Mouse (Mus musculus) small intestine, adult 2 months (tissue): ENCODE data around the gene Scn2a. TPM values are rescaled to one million over a fixed set of nuclear protein-coding genes. Genes with fewer than 3 reads are reported as not detected.

Source experiments
- H3K27ac ChIP-seq: fragments of 200-500 bp; 2 replicates; pipeline ENCODE4 v1.5.1; 2012; ENCODE audit warnings: low read depth, low read length, control low read depth, inconsistent platforms; ENCODE audit not compliant: insufficient read depth
- H3K27me3 ChIP-seq: fragments of 200-500 bp; 2 replicates; pipeline ENCODE4 v1.6.1; 2012; ENCODE audit warnings: mild to moderate bottlenecking, moderate library complexity, low read length, inconsistent platforms; ENCODE audit not compliant: control insufficient read depth, insufficient read depth
- H3K36me3 ChIP-seq: fragments of 200-500 bp; 2 replicates; pipeline ENCODE4 v1.6.1; 2012; ENCODE audit warnings: mild to moderate bottlenecking, low read length, control low read depth, inconsistent platforms; ENCODE audit not compliant: control insufficient read depth, insufficient read depth
- H3K4me1 ChIP-seq: fragments of 200-500 bp; 2 replicates; pipeline ENCODE4 v1.6.1; 2012; ENCODE audit warnings: low read length, inconsistent platforms, mixed read lengths; ENCODE audit not compliant: control insufficient read depth, insufficient read depth, insufficient read length
- H3K4me3 ChIP-seq: fragments of 200-500 bp; 2 replicates; pipeline ENCODE4 v1.5.1; 2012; ENCODE audit warnings: low read depth, mild to moderate bottlenecking, control low read depth, inconsistent platforms, low read length, moderate library complexity
- CTCF ChIP-seq: fragments of 200-500 bp; IDR thresholded peaks from 2 replicates; pipeline ENCODE4 v1.5.1; 2012; ENCODE audit warnings: low read depth, mild to moderate bottlenecking, control low read depth, inconsistent platforms, low read length, moderate library complexity, mixed read lengths; ENCODE audit not compliant: insufficient replicate concordance, insufficient read length; ENCODE audit errors: extremely low read depth
- POLR2A ChIP-seq: fragments of 200-500 bp; IDR thresholded peaks from 2 replicates; pipeline ENCODE4 v1.6.1; 2012; ENCODE audit warnings: low read depth, mild to moderate bottlenecking, control low read depth, inconsistent platforms, low read length, moderate library complexity
- WGBS: fragments of 180-500 bp; shearing (Covaris S2); methylation state at CpG from one replicate; pipeline ENCODE4 v1.1.7; 2018; 5-methylcytosine and 5-hydroxymethylcytosine counted together
- polyA plus RNA-seq: library from polyadenylated mRNA; depleted of rRNA; stranded (reverse); fragments of >200 nt; gene quantifications from 2 replicates; pipeline ENCODE4 v1.2.3, GENCODE M21; 2012

The Scn2a gene
- polyA plus RNA-seq, 1 experiment = 0.04 TPM

DNA sequence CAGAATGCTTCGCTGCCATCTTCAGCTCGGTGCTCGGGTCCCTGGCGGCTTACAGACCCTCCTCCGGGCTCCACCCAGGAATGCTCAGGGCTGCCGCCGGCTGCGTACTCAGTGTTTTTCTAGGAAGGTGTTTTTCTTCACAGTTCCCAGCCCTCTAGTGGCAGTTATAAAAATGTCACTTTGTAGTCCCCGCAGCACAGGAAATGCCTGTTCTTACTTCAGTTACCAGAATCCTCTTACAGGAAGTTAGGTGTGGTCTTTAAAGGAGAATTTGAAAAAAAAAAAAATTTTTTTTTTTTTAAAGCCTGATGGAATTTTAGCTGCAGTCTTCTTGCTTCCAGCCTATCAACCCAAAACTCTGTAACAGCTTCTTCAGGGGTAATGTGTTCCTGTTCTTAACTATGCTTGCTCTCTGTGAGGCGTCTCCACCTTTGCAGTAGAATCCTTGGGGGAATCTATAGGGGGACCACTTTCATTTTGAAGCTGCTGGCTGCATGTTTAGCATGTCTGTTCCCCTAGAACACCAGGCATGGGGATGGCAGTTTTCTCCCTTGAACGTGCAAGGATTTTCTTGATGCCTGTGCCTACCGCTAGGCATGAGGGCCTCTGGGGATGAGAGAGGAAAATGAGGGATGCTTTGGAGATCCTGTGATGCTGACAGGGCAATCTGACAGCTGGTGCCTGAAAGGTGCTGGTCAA is 48.0 kb downstream of the Scn2a start:
- H3K27ac ChIP-seq = no peak overlapping the region
- H3K4me1 ChIP-seq = no peaks in the 10 kb centered on the region
- TF ChIP-seq POLR2A (no peak), CTCF (peak; percentile 27; the same call in 1 of the 2 replicates)
- H3K36me3 ChIP-seq = no peaks in the 10 kb centered on the region
- no peaks in the 10 kb centered on the region for H3K27me3 ChIP-seq
- H3K4me3 ChIP-seq = no peak overlapping the region
- 22% methylated on average over 12 of the region's 12 CpGs for WGBS

DNA sequence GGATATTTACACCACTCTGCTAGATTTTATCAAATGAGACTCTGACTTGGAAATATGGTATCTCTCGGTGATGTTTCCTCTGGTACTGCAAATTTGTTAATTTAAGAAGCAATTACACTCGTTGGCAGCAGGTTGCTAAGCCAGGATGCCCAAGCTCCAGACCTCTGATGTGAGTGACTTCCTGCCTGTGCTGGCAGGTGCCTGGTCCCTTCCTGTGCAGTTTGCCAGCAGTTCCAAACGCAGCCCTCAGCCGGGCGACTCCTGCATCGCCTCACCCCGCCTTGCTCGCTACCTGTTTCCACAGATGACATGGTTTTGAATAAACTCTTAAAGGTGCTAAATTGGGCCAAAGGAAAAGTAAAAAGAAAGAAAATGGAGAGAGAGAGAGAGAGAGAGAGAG is 49.0 kb downstream of the Scn2a start:
- WGBS = 73% methylated on average over 8 of the region's 8 CpGs
- H3K4me3 ChIP-seq = no peak overlapping the region
- H3K27me3 ChIP-seq = no peaks in the 10 kb centered on the region
- H3K4me1 ChIP-seq = no peaks in the 10 kb centered on the region
- no peak overlapping the region for H3K27ac ChIP-seq
- H3K36me3 ChIP-seq = no peaks in the 10 kb centered on the region
- TF ChIP-seq CTCF (no peak), POLR2A (no peak)

DNA sequence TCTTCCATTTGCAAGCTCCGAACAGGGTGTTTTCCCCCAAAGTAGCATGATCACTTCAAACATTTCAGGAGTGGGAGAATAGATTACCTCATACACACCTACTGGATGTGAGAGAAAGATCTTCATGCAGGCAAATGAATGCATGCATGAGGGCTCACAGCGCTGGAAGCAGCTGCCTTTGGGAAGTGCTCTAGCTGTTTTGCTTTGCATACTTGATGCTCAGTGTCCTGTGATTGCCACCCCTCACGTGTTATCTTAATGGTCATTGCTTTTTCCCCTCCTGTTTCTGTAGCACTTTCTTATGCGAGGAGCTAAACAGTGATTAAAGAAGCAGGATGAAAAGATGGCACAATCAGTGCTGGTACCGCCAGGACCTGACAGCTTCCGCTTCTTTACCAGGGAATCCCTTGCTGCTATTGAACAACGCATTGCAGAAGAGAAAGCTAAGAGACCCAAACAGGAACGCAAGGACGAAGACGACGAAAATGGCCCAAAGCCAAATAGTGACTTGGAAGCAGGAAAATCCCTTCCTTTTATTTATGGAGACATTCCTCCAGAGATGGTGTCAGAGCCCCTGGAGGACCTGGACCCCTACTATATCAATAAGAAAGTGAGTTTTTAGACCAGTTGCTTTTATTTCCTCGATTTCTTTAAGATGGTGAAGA is 49.7 kb downstream of the Scn2a start:
- Histone ChIP-seq H3K27me3 (no peaks in the 10 kb centered on the region), H3K4me3 (no peak overlapping the region), H3K4me1 (no peaks in the 10 kb centered on the region), H3K36me3 (no peaks in the 10 kb centered on the region), H3K27ac (no peak overlapping the region)
- 66% methylated on average over 12 of the region's 12 CpGs for WGBS
- TF ChIP-seq POLR2A (no peak), CTCF (no peak)

DNA sequence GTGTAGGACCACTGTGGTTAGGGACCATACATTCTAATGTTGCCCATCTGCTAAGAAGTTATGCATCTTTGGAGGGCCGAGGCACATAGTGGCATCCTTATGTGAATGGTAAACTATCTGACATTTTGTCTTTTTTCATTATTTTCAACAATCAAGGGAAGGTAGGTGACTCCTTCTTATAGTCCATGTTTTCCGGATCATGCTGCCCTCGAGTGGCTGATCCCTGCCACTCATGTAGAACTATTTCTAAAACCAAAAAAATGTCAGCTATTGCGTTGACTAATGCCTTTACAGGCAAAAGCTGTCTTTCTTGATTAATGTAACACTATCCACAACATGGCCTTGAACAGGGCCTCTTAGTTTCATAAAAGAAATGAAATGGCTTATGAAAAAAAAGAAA is 59.0 kb downstream of the Scn2a start:
- TF ChIP-seq CTCF = no peak
- no peak for TF ChIP-seq POLR2A
- H3K27ac ChIP-seq = no peak overlapping the region
- no peak overlapping the region for H3K4me3 ChIP-seq
- no peaks in the 10 kb centered on the region for H3K4me1 ChIP-seq
- H3K27me3 ChIP-seq = no peaks in the 10 kb centered on the region
- H3K36me3 ChIP-seq = no peaks in the 10 kb centered on the region
- WGBS = 78% methylated on average over 4 of the region's 4 CpGs

DNA sequence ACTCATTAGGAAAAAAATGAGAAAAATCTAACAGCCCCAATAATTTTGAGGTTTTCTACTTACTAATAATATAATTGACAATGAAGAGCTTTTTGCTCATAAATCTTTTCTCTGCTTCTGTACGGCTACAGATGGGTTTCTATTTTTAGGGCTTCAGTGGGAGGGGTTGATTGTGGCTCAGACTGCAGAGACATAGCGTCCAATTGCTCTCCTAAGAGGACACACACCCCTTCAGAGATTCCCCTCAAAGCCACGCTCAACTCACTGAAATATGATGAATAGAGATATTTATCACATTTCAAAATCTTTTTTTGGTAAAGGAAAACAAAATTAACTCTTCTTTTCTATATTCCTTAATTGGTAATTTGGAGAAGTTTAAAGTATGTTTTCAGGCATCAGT is 64.6 kb downstream of the Scn2a start:
- Histone ChIP-seq H3K27me3 (no peaks in the 10 kb centered on the region), H3K27ac (no peak overlapping the region), H3K36me3 (no peaks in the 10 kb centered on the region), H3K4me3 (no peak overlapping the region), H3K4me1 (no peaks in the 10 kb centered on the region)
- WGBS = 57% methylated on average over 3 of the region's 3 CpGs
- TF ChIP-seq POLR2A (no peak), CTCF (no peak)

DNA sequence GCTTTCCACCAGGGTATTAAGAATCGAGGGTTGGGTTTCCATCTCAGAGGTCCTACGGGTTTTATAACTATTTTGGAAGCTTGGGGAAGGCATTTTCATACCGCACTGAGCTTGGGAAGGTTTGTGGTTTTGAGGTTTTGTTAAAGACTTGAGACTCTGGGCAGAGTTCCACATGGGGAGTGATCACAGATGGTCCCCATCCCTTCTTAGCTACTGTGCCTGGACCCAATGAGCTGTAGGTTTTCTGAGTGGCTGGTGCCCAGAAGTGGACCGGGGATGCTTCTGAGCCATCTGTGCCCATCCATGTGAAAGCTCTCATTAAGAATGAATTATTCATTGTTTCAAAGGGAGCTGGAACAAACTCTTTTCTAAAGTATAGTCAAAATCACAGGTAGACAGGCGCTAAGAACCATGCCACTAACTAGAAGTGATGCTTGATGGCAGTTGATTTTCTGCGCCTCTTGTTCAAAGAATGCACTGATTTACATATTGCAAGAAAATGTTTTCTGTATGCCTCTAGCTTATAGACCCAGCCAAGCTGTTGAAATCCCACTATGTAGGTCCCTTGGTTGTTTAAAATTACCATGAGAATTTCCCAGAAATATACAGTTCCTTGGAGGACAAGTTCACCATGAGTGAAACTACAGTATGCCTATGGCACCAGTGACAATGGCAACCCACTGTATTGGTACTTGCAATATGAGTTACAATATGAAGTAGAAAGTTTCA is 70.0 kb downstream of the Scn2a start:
- Histone ChIP-seq H3K36me3 (no peaks in the 10 kb centered on the region), H3K27ac (no peak overlapping the region), H3K27me3 (no peaks in the 10 kb centered on the region), H3K4me1 (no peaks in the 10 kb centered on the region), H3K4me3 (no peak overlapping the region)
- 76% methylated on average over 6 of the region's 6 CpGs for WGBS
- TF ChIP-seq CTCF (no peak), POLR2A (no peak)

DNA sequence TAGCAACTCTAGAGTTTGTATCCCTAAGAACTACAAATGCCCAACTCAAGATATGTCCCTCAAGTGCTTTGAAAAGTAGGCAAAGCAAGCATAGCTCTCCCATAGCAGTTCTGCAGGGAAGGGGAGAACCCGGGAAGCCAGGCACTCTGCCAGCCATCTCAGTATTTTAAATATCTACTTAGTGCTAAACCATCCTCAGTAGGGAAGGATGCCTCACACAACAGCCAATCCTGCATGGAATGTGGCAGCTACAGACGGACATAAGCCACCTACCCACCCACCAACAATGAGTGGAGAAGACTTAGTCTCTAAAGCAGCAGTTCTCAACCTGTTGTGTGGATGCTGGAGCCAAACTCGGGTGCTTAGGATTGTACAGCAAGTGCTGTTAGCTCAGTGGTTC is 73.9 kb downstream of the Scn2a start:
- Histone ChIP-seq H3K4me1 (no peaks in the 10 kb centered on the region), H3K27ac (no peak overlapping the region), H3K4me3 (no peak overlapping the region), H3K27me3 (no peaks in the 10 kb centered on the region), H3K36me3 (no peaks in the 10 kb centered on the region)
- TF ChIP-seq POLR2A (no peak), CTCF (no peak)
- 62% methylated on average over 3 of the region's 3 CpGs for WGBS
